Mouse (Mus musculus): Measurements from ENCODE around the gene Tspan32. TPM values are rescaled to one million over a fixed set of nuclear protein-coding genes. Genes with fewer than 3 reads are reported as not detected.

The Tspan32 gene
- polyA plus RNA-seq, 1 experiment, result 59.5 TPM

- Histone ChIP-seq H3K27me3 (ENCODE audit: control insufficient read depth, insufficient read depth, insufficient read length) (no peaks in the 10 kb centered on the region), H3K4me3 (peak overlapping the region; percentile 27), H3K36me3 (ENCODE audit: control insufficient read depth, insufficient read depth) (no peaks in the 10 kb centered on the region), H3K4me2 (ENCODE audit: low read depth) (peak overlapping the region; percentile 81), H3K79me2 (ENCODE audit: control insufficient read depth, insufficient read depth) (no peaks in the 10 kb centered on the region), H3ac (ENCODE audit: control insufficient read depth, insufficient read length) (no peak overlapping the region)
- no peak for TF ChIP-seq MYOG (IDR thresholded peaks at IDR 0.05; ENCODE audit: control insufficient read depth in 1 of 3, insufficient read depth in 1 of 3, insufficient read length in 2 of 3, low read depth in 2 of 3)
- no peak for TF ChIP-seq MYOD1 (IDR thresholded peaks at IDR 0.05; ENCODE audit: control insufficient read depth in 1 of 3, insufficient read length in 2 of 3, low read depth in 2 of 3)
- TF ChIP-seq TCF3 (IDR thresholded peaks at IDR 0.05; ENCODE audit: insufficient read length, low read depth), result no peak
Observed at GRCm38 (mm10) chr7:143006097-143006755, 1.4 kb downstream of the Tspan32 start.

GRCm38 (mm10) chr7:143006756-143007598 is 2.1 kb downstream of the Tspan32 start:
- H3K79me2 ChIP-seq (ENCODE audit: control insufficient read depth, insufficient read depth), result no peaks in the 10 kb centered on the region
- no peak overlapping the region for H3ac ChIP-seq (ENCODE audit: control insufficient read depth, insufficient read length)
- H3K4me3 ChIP-seq, result peak overlapping the region; percentile 27
- no peak for TF ChIP-seq POLR2AphosphoS2 (IDR thresholded peaks at IDR 0.05; ENCODE audit: insufficient read length, low read depth)
- TF ChIP-seq POLR2A (IDR thresholded peaks at IDR 0.05; ENCODE audit: insufficient read length, low read depth), result no peak
- no peak for TF ChIP-seq SRF (IDR thresholded peaks at IDR 0.05; ENCODE audit: control insufficient read depth, insufficient read length, low read depth)
- TF ChIP-seq MYOG (IDR thresholded peaks at IDR 0.05; ENCODE audit: control insufficient read depth in 1 of 3, insufficient read depth in 1 of 3, insufficient read length in 2 of 3, low read depth in 2 of 3), result no peak
- TF ChIP-seq E2F4 (IDR thresholded peaks at IDR 0.05; ENCODE audit: insufficient read depth), result no peak
- TF ChIP-seq MAX (IDR thresholded peaks at IDR 0.05; ENCODE audit: low read depth), result no peak
- TF ChIP-seq CEBPB (IDR thresholded peaks at IDR 0.05; ENCODE audit: insufficient read depth, poor library complexity, severe bottlenecking), result no peak
- TF ChIP-seq TCF3 (IDR thresholded peaks at IDR 0.05; ENCODE audit: insufficient read length, low read depth), result no peak
- TF ChIP-seq USF1 (IDR thresholded peaks at IDR 0.05; ENCODE audit: low read depth), result no peak
- TF ChIP-seq MYOD1 (IDR thresholded peaks at IDR 0.05; ENCODE audit: control insufficient read depth in 1 of 3, insufficient read length in 2 of 3, low read depth in 2 of 3), result no peak
- no peak for TF ChIP-seq REST (IDR thresholded peaks at IDR 0.05; ENCODE audit: insufficient read depth, insufficient read length)
- TF ChIP-seq TCF12 (IDR thresholded peaks at IDR 0.05; ENCODE audit: insufficient read depth, poor library complexity, severe bottlenecking), result no peak
- H3K27me3 ChIP-seq (ENCODE audit: control insufficient read depth, insufficient read depth, insufficient read length), result no peaks in the 10 kb centered on the region
- H3K4me2 ChIP-seq (ENCODE audit: low read depth), result peak overlapping the region; percentile 81
- H3K36me3 ChIP-seq (ENCODE audit: control insufficient read depth, insufficient read depth), result no peaks in the 10 kb centered on the region

GRCm38 (mm10) chr7:143007599-143008369 is 2.9 kb downstream of the Tspan32 start:
- Histone ChIP-seq H3K4me2 (ENCODE audit: low read depth) (peak overlapping the region; percentile 81), H3ac (ENCODE audit: control insufficient read depth, insufficient read length) (no peak overlapping the region), H3K27me3 (ENCODE audit: control insufficient read depth, insufficient read depth, insufficient read length) (no peaks in the 10 kb centered on the region), H3K4me3 (peak overlapping the region; percentile 27), H3K36me3 (ENCODE audit: control insufficient read depth, insufficient read depth) (no peaks in the 10 kb centered on the region), H3K79me2 (ENCODE audit: control insufficient read depth, insufficient read depth) (no peaks in the 10 kb centered on the region)
- TF ChIP-seq MYOD1 (IDR thresholded peaks at IDR 0.05; ENCODE audit: control insufficient read depth in 1 of 3, insufficient read length in 2 of 3, low read depth in 2 of 3), result peak; percentile 88 to 99 (median 96)
- no peak for TF ChIP-seq SRF (IDR thresholded peaks at IDR 0.05; ENCODE audit: control insufficient read depth, insufficient read length, low read depth)
- no peak for TF ChIP-seq USF1 (IDR thresholded peaks at IDR 0.05; ENCODE audit: low read depth)
- TF ChIP-seq TCF12 (IDR thresholded peaks at IDR 0.05; ENCODE audit: insufficient read depth, poor library complexity, severe bottlenecking), result no peak
- TF ChIP-seq MYOG (IDR thresholded peaks at IDR 0.05; ENCODE audit: control insufficient read depth in 1 of 3, insufficient read depth in 1 of 3, insufficient read length in 2 of 3, low read depth in 2 of 3), result peak; percentile 57 to 89 (median 57)

- Histone ChIP-seq H3K4me3 (no peak overlapping the region), H3K4me2 (ENCODE audit: low read depth) (peak overlapping the region; percentile 81), H3K79me2 (ENCODE audit: control insufficient read depth, insufficient read depth) (no peaks in the 10 kb centered on the region), H3K27me3 (ENCODE audit: control insufficient read depth, insufficient read depth, insufficient read length) (no peaks in the 10 kb centered on the region), H3K36me3 (ENCODE audit: control insufficient read depth, insufficient read depth) (no peaks in the 10 kb centered on the region), H3ac (ENCODE audit: control insufficient read depth, insufficient read length) (no peak overlapping the region)
- no peak for TF ChIP-seq MAX (IDR thresholded peaks at IDR 0.05; ENCODE audit: low read depth)
- no peak for TF ChIP-seq POLR2AphosphoS2 (IDR thresholded peaks at IDR 0.05; ENCODE audit: insufficient read length, low read depth)
- no peak for TF ChIP-seq CEBPB (IDR thresholded peaks at IDR 0.05; ENCODE audit: insufficient read depth, poor library complexity, severe bottlenecking)
- no peak for TF ChIP-seq MYOD1 (IDR thresholded peaks at IDR 0.05; ENCODE audit: control insufficient read depth in 1 of 3, insufficient read length in 2 of 3, low read depth in 2 of 3)
- TF ChIP-seq REST (IDR thresholded peaks at IDR 0.05; ENCODE audit: insufficient read depth, insufficient read length), result no peak
Observed at GRCm38 (mm10) chr7:143008370-143008926, 3.6 kb downstream of the Tspan32 start.
